Mouse (Mus musculus) liver, postnatal 0 days (tissue): ENCODE measurements at regions not wholly inside any gene's neighbourhood (a gene's known extent, or its start where the extent isn't known, plus 50 kb on each side); places are given as distances from the start of the nearest gene placed in this dataset.

Source experiments
- ATAC-seq: fragments of 200-750 bp; cut with Nextera tagmentation; 2 replicates; pipeline ENCODE4 v1.8.0; 2017; ENCODE audit warnings: mild to moderate bottlenecking, moderate library complexity
- DNase-seq: peaks from one replicate; pipeline ENCODE4 v3.0.0-alpha.2; 2016
- H3K27ac ChIP-seq: fragments of 300-500 bp; sonication (generic); 2 replicates; pipeline ENCODE4 v1.5.1; 2014; ENCODE audit warnings: antibody characterized with exemption, moderate library complexity, mild to moderate bottlenecking, low read depth
- H3K27me3 ChIP-seq: fragments of 300-500 bp; sonication (generic); 2 replicates; pipeline ENCODE4 v1.6.1; 2014; ENCODE audit warnings: low read length, control low read depth, mixed read lengths; ENCODE audit not compliant: insufficient read depth
- H3K36me3 ChIP-seq: fragments of 300-500 bp; sonication (generic); replicated peaks from 2 replicates; pipeline ENCODE4 v1.6.1; 2014; ENCODE audit warnings: mild to moderate bottlenecking, control low read depth, low read length, moderate library complexity, mixed read lengths; ENCODE audit not compliant: insufficient read depth
- H3K4me1 ChIP-seq: fragments of 300-500 bp; sonication (generic); 2 replicates; pipeline ENCODE4 v1.6.1; 2014; ENCODE audit warnings: antibody characterized with exemption, mild to moderate bottlenecking, control low read depth; ENCODE audit not compliant: insufficient read depth
- H3K4me2 ChIP-seq: fragments of 300-500 bp; sonication (generic); 2 replicates; pipeline ENCODE4 v1.6.1; 2014; ENCODE audit warnings: low read depth, mild to moderate bottlenecking, low read length, moderate library complexity, mixed read lengths
- H3K4me3 ChIP-seq: fragments of 300-500 bp; sonication (generic); 2 replicates; pipeline ENCODE4 v1.5.1; 2014; ENCODE audit warnings: low read depth, low read length
- H3K9ac ChIP-seq: fragments of 300-500 bp; sonication (generic); replicated peaks from 2 replicates; pipeline ENCODE4 v1.6.1; 2014; ENCODE audit warnings: mild to moderate bottlenecking, moderate library complexity
- H3K9me3 ChIP-seq: fragments of 300-500 bp; sonication (generic); 2 replicates; pipeline ENCODE4 v1.6.1; 2016; ENCODE audit warnings: mild to moderate bottlenecking, control low read depth, low read length, mixed read lengths
- CTCF ChIP-seq: sonication (generic); IDR thresholded peaks from 2 replicates; pipeline ENCODE4 v1.5.1; 2016; ENCODE audit warnings: antibody characterized with exemption, low read depth
- EP300 ChIP-seq: IDR thresholded peaks from 2 replicates; pipeline ENCODE4 v1.6.1; 2016; ENCODE audit warnings: antibody characterized with exemption, low read depth, mild to moderate bottlenecking
- WGBS: fragments of 180-500 bp; shearing (Covaris S2); extraction: QIAGEN DNeasy Blood & Tissue Kit; methylation state at CpG from one replicate; pipeline ENCODE4 v1.1.7; 2014; ENCODE audit not compliant: insufficient replicate concordance; 5-methylcytosine and 5-hydroxymethylcytosine counted together

DNA sequence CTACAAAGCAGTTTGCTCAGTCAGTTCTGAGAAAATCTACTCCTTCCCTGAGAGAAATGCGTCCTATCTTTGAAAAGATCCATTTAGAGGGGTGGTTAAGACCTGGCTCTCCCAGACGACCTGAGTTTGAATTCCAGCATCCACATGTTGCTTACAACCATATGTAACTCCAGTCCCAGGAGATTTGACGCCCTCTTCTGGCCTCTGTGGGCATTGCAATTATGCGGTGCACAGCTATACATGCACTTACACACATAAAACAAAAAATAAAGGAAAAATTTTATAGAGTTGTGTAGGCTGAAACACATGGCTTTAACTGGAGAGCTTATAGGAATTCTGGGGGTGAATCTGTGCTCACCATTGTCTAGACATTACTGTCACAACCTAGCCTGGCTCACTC lies 281.0 kb downstream of the Adra2a start:
- Histone ChIP-seq H3K4me3 (no peak overlapping the region), H3K27ac (no peak overlapping the region), H3K4me1 (no peaks in the 10 kb centered on the region), H3K36me3 (no peaks in the 10 kb centered on the region), H3K27me3 (no peaks in the 10 kb centered on the region), H3K9me3 (no peaks in the 10 kb centered on the region), H3K9ac (no peak overlapping the region), H3K4me2 (no peak overlapping the region)
- DNase-seq, result no peak
- TF ChIP-seq EP300 (no peak), CTCF (peak; percentile 19; the same call in 1 of the 2 replicates)
- ATAC-seq, result no peak
- WGBS, result 54% methylated on average over 4 of the region's 4 CpGs

DNA sequence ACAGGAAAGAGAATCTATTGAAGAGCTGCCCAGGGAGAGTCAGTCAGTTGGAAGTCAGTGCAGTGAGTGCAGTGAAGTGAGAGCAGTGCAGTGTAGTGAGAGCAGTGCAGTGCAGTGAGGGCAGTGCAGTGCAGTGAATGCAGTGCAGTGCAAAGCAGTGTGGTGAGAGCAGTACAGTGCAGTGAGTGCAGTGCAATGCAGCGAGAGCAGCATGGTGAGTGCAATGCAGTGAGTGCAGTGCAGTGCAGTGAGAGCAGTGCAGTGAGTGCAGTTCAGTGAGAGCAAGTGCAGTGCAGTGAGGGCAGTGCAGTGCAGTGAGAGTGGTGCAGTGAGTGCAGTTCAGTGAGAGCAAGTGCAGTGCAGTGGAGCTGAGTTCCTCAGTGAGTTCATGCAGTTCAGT lies 288.2 kb downstream of the Adra2a start:
- Histone ChIP-seq H3K4me2 (no peak overlapping the region), H3K27ac (no peak overlapping the region), H3K36me3 (no peaks in the 10 kb centered on the region), H3K9me3 (no peaks in the 10 kb centered on the region), H3K4me1 (no peaks in the 10 kb centered on the region), H3K9ac (no peak overlapping the region), H3K27me3 (no peaks in the 10 kb centered on the region), H3K4me3 (no peak overlapping the region)
- TF ChIP-seq CTCF (no peak), EP300 (no peak)
- no peak for ATAC-seq
- DNase-seq, result no peak
- 61% methylated on average over 1 of the region's 1 CpGs for WGBS

DNA sequence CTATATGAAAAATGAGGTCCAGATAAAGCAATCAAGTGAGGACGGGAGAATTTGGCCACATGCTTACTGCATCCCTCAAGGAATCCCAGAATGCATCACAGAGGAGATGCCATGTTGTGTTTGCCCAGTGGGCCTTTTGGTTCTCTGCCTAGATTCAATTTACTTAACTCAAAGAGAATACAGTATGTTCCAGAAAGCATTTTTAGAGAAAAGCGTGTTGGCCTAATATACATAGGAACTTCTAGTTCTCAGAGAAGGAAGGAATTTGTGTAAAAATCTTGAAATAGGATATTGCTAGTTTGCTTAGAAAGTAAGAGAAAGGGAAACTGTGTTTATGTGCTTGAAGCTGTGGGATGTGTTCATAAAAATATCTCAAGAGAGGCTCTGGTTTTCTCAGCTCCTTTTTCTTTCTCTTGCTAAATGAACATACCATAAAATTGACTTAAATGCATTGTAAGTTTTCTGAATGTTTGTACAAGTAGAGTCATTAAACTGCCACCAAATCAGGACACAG lies 296.9 kb downstream of the Adra2a start:
- ATAC-seq, result no peak
- Histone ChIP-seq H3K36me3 (no peaks in the 10 kb centered on the region), H3K9ac (no peak overlapping the region), H3K4me3 (no peak overlapping the region), H3K27me3 (no peaks in the 10 kb centered on the region), H3K4me2 (no peak overlapping the region), H3K27ac (no peak overlapping the region), H3K9me3 (no peaks in the 10 kb centered on the region), H3K4me1 (no peaks in the 10 kb centered on the region)
- 80% methylated on average over 2 of the region's 2 CpGs for WGBS
- no peak for DNase-seq
- TF ChIP-seq EP300 (no peak), CTCF (no peak)

DNA sequence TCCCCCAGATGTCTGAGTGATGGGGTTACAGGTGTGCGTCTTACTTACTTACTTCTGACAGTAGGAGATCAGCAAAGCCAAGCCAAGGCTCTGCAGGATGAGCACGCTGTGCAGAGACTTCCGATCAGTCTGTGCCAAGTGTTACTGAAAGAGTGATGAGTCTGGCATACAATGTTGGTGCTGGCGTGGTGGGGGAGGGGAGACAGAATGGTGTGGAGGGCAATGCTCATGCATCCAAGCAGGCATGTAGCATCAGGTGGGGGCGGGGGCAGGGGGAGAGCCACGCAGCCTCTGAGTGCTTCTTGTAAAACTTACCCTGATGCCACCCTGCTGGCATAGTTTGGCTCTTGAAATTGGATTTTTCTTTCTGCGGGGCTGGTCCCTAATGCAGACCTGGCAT lies 315.8 kb downstream of the Adra2a start:
- Histone ChIP-seq H3K36me3 (no peaks in the 10 kb centered on the region), H3K27me3 (no peaks in the 10 kb centered on the region), H3K4me2 (no peak overlapping the region), H3K9me3 (no peaks in the 10 kb centered on the region), H3K9ac (no peak overlapping the region), H3K4me1 (no peaks in the 10 kb centered on the region), H3K4me3 (no peak overlapping the region), H3K27ac (no peak overlapping the region)
- no peak for TF ChIP-seq CTCF
- TF ChIP-seq EP300, result no peak
- WGBS, result 69% methylated on average over 7 of the region's 7 CpGs
- ATAC-seq (no peak), DNase-seq (no peak)

DNA sequence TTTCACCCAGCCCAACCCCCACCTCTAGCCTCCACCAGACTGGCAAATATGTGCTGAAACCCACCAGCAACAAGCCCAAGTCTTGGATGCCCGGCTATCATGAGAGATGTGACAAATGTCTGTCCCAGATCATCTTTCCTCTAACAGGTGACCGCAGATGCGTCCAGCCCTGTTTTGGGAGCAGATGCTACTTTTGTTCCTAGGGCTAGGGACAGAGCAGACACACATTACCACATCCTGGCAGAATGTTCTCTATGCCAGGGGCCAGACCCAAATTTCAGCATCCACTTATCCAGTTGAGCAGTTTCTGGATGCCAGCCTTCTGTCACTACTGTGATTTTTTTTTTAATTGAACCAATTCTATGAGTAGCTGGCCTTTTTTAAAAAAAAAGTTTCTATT lies 316.7 kb downstream of the Adra2a start:
- no peak for TF ChIP-seq CTCF
- TF ChIP-seq EP300, result no peak
- WGBS, result 80% methylated on average over 3 of the region's 3 CpGs
- Histone ChIP-seq H3K27ac (no peak overlapping the region), H3K4me2 (no peak overlapping the region), H3K4me1 (no peaks in the 10 kb centered on the region), H3K4me3 (no peak overlapping the region), H3K9ac (no peak overlapping the region), H3K36me3 (no peaks in the 10 kb centered on the region), H3K9me3 (no peaks in the 10 kb centered on the region), H3K27me3 (no peaks in the 10 kb centered on the region)
- DNase-seq, result no peak
- ATAC-seq, result no peak

DNA sequence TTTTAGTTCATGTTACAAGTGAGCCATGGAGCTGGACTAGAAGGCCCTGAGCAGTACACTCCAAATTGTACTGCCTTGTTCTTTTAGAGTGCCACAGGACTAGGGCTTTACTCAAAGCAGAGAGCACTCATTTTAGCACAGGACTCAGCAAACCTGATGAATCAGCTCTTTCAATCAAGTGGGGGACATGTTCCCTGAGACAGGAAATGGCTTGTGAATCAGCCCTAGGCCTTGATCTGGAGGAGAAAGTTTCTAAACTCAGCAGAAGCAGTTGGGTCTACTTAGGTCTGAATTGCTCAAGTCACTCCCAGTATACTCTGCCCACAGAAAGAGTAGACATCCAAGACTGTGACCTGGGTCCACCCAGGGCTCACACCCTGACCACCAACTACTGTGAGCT lies 341.1 kb downstream of the Adra2a start:
- H3K4me3 ChIP-seq, result no peak overlapping the region
- H3K4me1 ChIP-seq, result no peaks in the 10 kb centered on the region
- H3K27me3 ChIP-seq, result no peaks in the 10 kb centered on the region
- H3K27ac ChIP-seq, result no peak overlapping the region
- no peak for ATAC-seq
- TF ChIP-seq CTCF, result no peak
- no peak for TF ChIP-seq EP300
- no peaks in the 10 kb centered on the region for H3K9me3 ChIP-seq
- no peak overlapping the region for H3K4me2 ChIP-seq
- H3K36me3 ChIP-seq, result no peaks in the 10 kb centered on the region
- DNase-seq, result no peak
- no peak overlapping the region for H3K9ac ChIP-seq

DNA sequence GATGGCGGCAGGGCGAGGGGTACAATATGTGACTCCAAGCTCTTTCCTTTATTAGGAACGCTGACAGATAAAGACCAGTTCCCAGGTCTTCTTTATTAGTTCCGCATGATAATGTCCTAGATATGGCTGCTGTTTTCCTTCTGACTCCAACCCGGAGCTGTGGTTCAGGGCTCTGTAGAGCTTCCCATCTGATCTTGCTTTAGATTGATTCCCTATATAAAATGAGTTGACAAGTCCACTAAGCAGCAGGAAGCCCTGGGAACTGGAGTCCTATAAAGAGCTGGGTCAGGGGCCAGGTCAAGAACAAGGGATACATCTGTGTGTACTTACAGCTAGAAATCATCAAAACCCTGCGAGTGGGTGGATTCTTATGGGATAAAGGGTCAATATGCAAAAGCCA lies 347.5 kb downstream of the Adra2a start:
- Histone ChIP-seq H3K4me1 (no peaks in the 10 kb centered on the region), H3K27ac (no peak overlapping the region), H3K4me3 (no peak overlapping the region), H3K9me3 (no peaks in the 10 kb centered on the region), H3K36me3 (no peaks in the 10 kb centered on the region), H3K4me2 (no peak overlapping the region), H3K27me3 (no peaks in the 10 kb centered on the region), H3K9ac (no peak overlapping the region)
- DNase-seq (no peak), ATAC-seq (no peak)
- WGBS, result 81% methylated on average over 6 of the region's 6 CpGs
- TF ChIP-seq EP300, result no peak
- no peak for TF ChIP-seq CTCF
